In the genomic region with DNA sequence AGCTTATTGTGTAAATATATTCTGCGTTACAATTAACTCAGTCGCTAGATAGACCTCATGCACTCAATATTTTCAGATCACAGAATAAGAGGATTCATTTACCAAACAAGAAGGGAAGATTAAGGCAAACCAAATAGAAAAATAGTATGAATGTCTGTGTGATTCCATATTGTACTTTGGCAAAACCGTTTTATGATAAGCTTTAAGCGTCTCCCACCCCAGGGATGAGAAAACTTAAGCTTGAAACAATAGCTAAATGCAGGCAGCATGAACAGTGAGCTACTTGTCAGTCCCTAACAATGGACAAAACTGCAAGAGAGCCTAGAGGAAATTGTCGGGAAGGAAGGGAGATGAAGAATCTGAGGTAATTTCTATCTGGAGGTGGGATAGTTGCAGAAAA, we compare ENCODE assay signal across 22 mouse cellular contexts.
DNase-seq lines count a peak whose midpoint lies in the region; ATAC-seq and TF ChIP-seq lines count a peak whose summit lies in the region.
"Had no signal": no experiment of that assay in that cellular context is flagged by ENCODE, and none has a peak within 500 bp of the region (broad histone marks: within the 10 kb centered on the region; RNA-seq: fewer than 3 reads in every experiment).

No protein-coding gene starts in this region.

- H3K4me2 ChIP-seq in midbrain, embryonic 13.5 days (replicated peaks) = peak overlapping the region; percentile 17; the same call in 1 of the 2 replicates
- 0 out of 2 replicates have a peak overlapping the region, but pooled peaks have one; percentile 1 for H3K4me2 ChIP-seq in hindbrain, embryonic 13.5 days
- H3K4me2 ChIP-seq in hindbrain, postnatal 0 days (ENCODE audit: low read depth, low read length) = no peak overlapping the region
- H3K4me2 ChIP-seq: embryonic facial prominence, embryonic 15.5 days; limb, embryonic 13.5 days; liver, embryonic 11.5 days had no signal

- H3K36me3 ChIP-seq in midbrain, embryonic 13.5 days = no peaks in the 10 kb centered on the region
- no peaks in the 10 kb centered on the region for H3K36me3 ChIP-seq in midbrain, embryonic 10.5 days
- H3K36me3 ChIP-seq in hindbrain, embryonic 13.5 days = no peaks in the 10 kb centered on the region
- no peaks in the 10 kb centered on the region for H3K36me3 ChIP-seq in hindbrain, postnatal 0 days (ENCODE audit: insufficient read depth, low read length)
- H3K36me3 ChIP-seq: embryonic facial prominence, embryonic 10.5 days; embryonic facial prominence, embryonic 15.5 days; limb, embryonic 13.5 days had no signal

- H3K27me3 ChIP-seq in midbrain, embryonic 13.5 days = no peaks in the 10 kb centered on the region
- H3K27me3 ChIP-seq in midbrain, embryonic 10.5 days (ENCODE audit: low read depth, poor library complexity, severe bottlenecking) = no peaks in the 10 kb centered on the region
- peaks cover 8% of the 10 kb centered on the region for H3K27me3 ChIP-seq in hindbrain, embryonic 13.5 days
- H3K27me3 ChIP-seq in hindbrain, postnatal 0 days (ENCODE audit: insufficient read depth, low read length) = 0 out of 2 replicates have a peak, but pooled peaks cover 3% of the 10 kb centered on the region
- H3K27me3 ChIP-seq: forebrain, embryonic 13.5 days had no signal

- 32% methylated on average over 5 of the region's 5 CpGs for WGBS in midbrain, embryonic 13.5 days
- 51% methylated on average over 5 of the region's 5 CpGs for WGBS in midbrain, embryonic 10.5 days
- 48% methylated on average over 5 of the region's 5 CpGs for WGBS in hindbrain, embryonic 13.5 days
- 51% methylated on average over 5 of the region's 5 CpGs for WGBS in hindbrain, postnatal 0 days

- H3K9me3 ChIP-seq in midbrain, embryonic 13.5 days = no peaks in the 10 kb centered on the region
- no peaks in the 10 kb centered on the region for H3K9me3 ChIP-seq in midbrain, embryonic 10.5 days (replicated peaks)
- no peaks in the 10 kb centered on the region for H3K9me3 ChIP-seq in hindbrain, embryonic 13.5 days
- no peaks in the 10 kb centered on the region for H3K9me3 ChIP-seq in hindbrain, postnatal 0 days (ENCODE audit: low read length)
- H3K9me3 ChIP-seq: embryonic facial prominence, embryonic 10.5 days; embryonic facial prominence, embryonic 15.5 days; forebrain, embryonic 13.5 days; limb, embryonic 13.5 days had no signal

- intact Hi-C loops in gastrocnemius, adult 2 months (cut with DNase I) = no loop called here

- H3K27ac ChIP-seq in midbrain, embryonic 13.5 days = peak overlapping the region; percentile 80
- H3K27ac ChIP-seq in midbrain, embryonic 10.5 days (replicated peaks) = no peak overlapping the region
- peak overlapping the region; percentile 73 for H3K27ac ChIP-seq in hindbrain, embryonic 13.5 days
- peak overlapping the region; percentile 60; the same call in 1 of the 2 replicates for H3K27ac ChIP-seq in hindbrain, postnatal 0 days
- no peak overlapping the region for H3K27ac ChIP-seq in gastrocnemius, adult 2 months
- H3K27ac ChIP-seq: embryonic facial prominence, embryonic 10.5 days; embryonic facial prominence, embryonic 15.5 days; limb, embryonic 13.5 days had no signal

- H3K4me1 ChIP-seq in midbrain, embryonic 13.5 days (replicated peaks) = peaks cover 41% of the 10 kb centered on the region
- peaks cover 35% of the 10 kb centered on the region for H3K4me1 ChIP-seq in midbrain, embryonic 10.5 days
- peaks cover 21% of the 10 kb centered on the region for H3K4me1 ChIP-seq in hindbrain, embryonic 13.5 days (replicated peaks)
- H3K4me1 ChIP-seq in hindbrain, postnatal 0 days (ENCODE audit: insufficient read depth, low read length) = no peaks in the 10 kb centered on the region
- H3K4me1 ChIP-seq: embryonic facial prominence, embryonic 15.5 days had no signal

- no peak overlapping the region for H3K4me3 ChIP-seq in midbrain, embryonic 13.5 days (replicated peaks)
- H3K4me3 ChIP-seq in midbrain, embryonic 10.5 days = no peak overlapping the region
- no peak overlapping the region for H3K4me3 ChIP-seq in hindbrain, embryonic 13.5 days
- no peak overlapping the region for H3K4me3 ChIP-seq in hindbrain, postnatal 0 days (ENCODE audit: low read length)
- H3K4me3 ChIP-seq in gastrocnemius, adult 2 months = no peak overlapping the region
- H3K4me3 ChIP-seq: embryonic facial prominence, embryonic 10.5 days; embryonic facial prominence, embryonic 15.5 days; forebrain, embryonic 13.5 days; limb, embryonic 13.5 days had no signal

- ATAC-seq in midbrain, embryonic 13.5 days = no peak
- ATAC-seq in hindbrain, embryonic 13.5 days (ENCODE audit: low FRiP score) = no peak
- no peak for ATAC-seq in hindbrain, postnatal 0 days
- ATAC-seq: CD4-positive, CD25-positive, alpha-beta regulatory T cell, adult 4 months; inflammation-experienced regulatory T-cells, adult 6 months had no signal

- DNase-seq in midbrain, embryonic 10.5 days (ENCODE audit: low spot score) = no peak
- no peak for DNase-seq in hindbrain, postnatal 0 days (ENCODE audit: low spot score)
- DNase-seq in ovary, adult 18-20 months (ENCODE audit: low spot score) = no peak
- no peak for DNase-seq in adrenal gland, postnatal 25 days
- DNase-seq in gastrocnemius, adult 2 months = no peak
- DNase-seq: adrenal gland, postnatal 36 days; gastrocnemius, postnatal 25 days; heart, adult 11 months; kidney, adult 11 months; kidney, postnatal 14 days; layer of hippocampus, adult 9-11 months; lung, postnatal 36 days; thymus, postnatal 4 days had no signal

- TF ChIP-seq CTCF in hindbrain, postnatal 0 days (IDR thresholded peaks at IDR 0.05; ENCODE audit: low read depth) = no peak
- no peak for TF ChIP-seq CTCF in gastrocnemius, adult 2 months (IDR thresholded peaks at IDR 0.05)

- no peak overlapping the region for H3K9ac ChIP-seq in midbrain, embryonic 13.5 days (replicated peaks)
- H3K9ac ChIP-seq in hindbrain, embryonic 13.5 days = no peak overlapping the region
- no peak overlapping the region for H3K9ac ChIP-seq in hindbrain, postnatal 0 days (replicated peaks; ENCODE audit: low read length)
- H3K9ac ChIP-seq: embryonic facial prominence, embryonic 15.5 days; limb, embryonic 13.5 days had no signal

Comparison
In these comparisons a context has a peak if more than half of its experiments do, and no peak if none do; other contexts are left out.
1. H3K27ac ChIP-seq: peak in midbrain, embryonic 13.5 days (single experiment), hindbrain, embryonic 13.5 days (single experiment) and hindbrain, postnatal 0 days (single experiment); none in midbrain, embryonic 10.5 days (single experiment) and gastrocnemius, adult 2 months (single experiment).